Mouse (Mus musculus): ENCODE data around the gene Dgkb. TPM values are rescaled to one million over a fixed set of nuclear protein-coding genes. Genes with fewer than 3 reads are reported as not detected.

Dgkb gene
- polyA plus RNA-seq, 1 experiment, result 0.23 TPM

- no peaks in the 10 kb centered on the region for H3K27me3 ChIP-seq (ENCODE audit: control insufficient read depth, insufficient read depth, low read length)
- H3K4me1 ChIP-seq (ENCODE audit: control insufficient read depth, insufficient read depth, insufficient read length), result no peaks in the 10 kb centered on the region
- H3K4me3 ChIP-seq (ENCODE audit: extremely low read depth, insufficient read depth, insufficient read length), result no peak overlapping the region
- H3K36me3 ChIP-seq (ENCODE audit: control insufficient read depth, insufficient read depth, low read length), result no peaks in the 10 kb centered on the region
- H3K27ac ChIP-seq (ENCODE audit: insufficient read depth, low read length), result no peak overlapping the region
- 78% methylated on average over 1 of the region's 1 CpGs for WGBS
- DNase-seq (ENCODE audit: low read depth in 1 of 2, low spot score in 2 of 2), result no peak
- no peak for TF ChIP-seq POLR2A (IDR thresholded peaks at IDR 0.05; ENCODE audit: low read depth, low read length)
- no peak for TF ChIP-seq CTCF (IDR thresholded peaks at IDR 0.05; ENCODE audit: extremely low read depth, insufficient read depth, insufficient read length, insufficient replicate concordance)
These were observed 297.6 kb downstream of the Dgkb start for GRCm38 (mm10) chr12:38114990-38115615.

GRCm38 (mm10) chr12:38123524-38123923, 306.0 kb downstream of the Dgkb start:
- DNase-seq (ENCODE audit: low read depth in 1 of 2, low spot score in 2 of 2), result no peak
- Histone ChIP-seq H3K4me3 (ENCODE audit: extremely low read depth, insufficient read depth, insufficient read length) (no peak overlapping the region), H3K36me3 (ENCODE audit: control insufficient read depth, insufficient read depth, low read length) (no peaks in the 10 kb centered on the region), H3K27ac (ENCODE audit: insufficient read depth, low read length) (no peak overlapping the region), H3K27me3 (ENCODE audit: control insufficient read depth, insufficient read depth, low read length) (no peaks in the 10 kb centered on the region), H3K4me1 (ENCODE audit: control insufficient read depth, insufficient read depth, insufficient read length) (no peaks in the 10 kb centered on the region)
- TF ChIP-seq CTCF (IDR thresholded peaks at IDR 0.05; ENCODE audit: extremely low read depth, insufficient read depth, insufficient read length, insufficient replicate concordance), result no peak
- TF ChIP-seq POLR2A (IDR thresholded peaks at IDR 0.05; ENCODE audit: low read depth, low read length), result no peak

DNA sequence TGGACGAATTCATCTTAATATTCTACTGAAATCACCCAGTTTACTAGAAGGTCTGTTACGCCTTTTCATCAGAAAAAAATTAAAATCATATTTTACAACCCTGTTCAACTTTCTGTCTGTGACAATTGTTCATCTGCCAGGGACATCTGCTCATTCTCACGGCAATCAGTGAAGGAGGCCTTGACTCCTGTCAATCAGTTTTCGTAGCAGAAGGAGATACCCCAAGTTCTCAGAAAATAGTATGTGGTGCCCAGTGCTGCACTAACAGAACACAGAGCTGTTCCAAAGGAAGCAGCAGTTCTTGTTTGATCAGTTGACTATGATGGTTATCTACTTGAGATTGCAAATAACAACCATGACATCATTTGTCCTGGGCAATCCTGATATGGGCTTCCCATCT, 307.8 kb downstream of the Dgkb start:
- no peaks in the 10 kb centered on the region for H3K36me3 ChIP-seq (ENCODE audit: control insufficient read depth, insufficient read depth, low read length)
- H3K4me3 ChIP-seq (ENCODE audit: extremely low read depth, insufficient read depth, insufficient read length), result no peak overlapping the region
- 84% methylated on average over 4 of the region's 4 CpGs for WGBS
- DNase-seq (ENCODE audit: low read depth in 1 of 2, low spot score in 2 of 2), result no peak
- no peaks in the 10 kb centered on the region for H3K27me3 ChIP-seq (ENCODE audit: control insufficient read depth, insufficient read depth, low read length)
- TF ChIP-seq POLR2A (IDR thresholded peaks at IDR 0.05; ENCODE audit: low read depth, low read length) (no peak), CTCF (IDR thresholded peaks at IDR 0.05; ENCODE audit: extremely low read depth, insufficient read depth, insufficient read length, insufficient replicate concordance) (no peak)
- H3K27ac ChIP-seq (ENCODE audit: insufficient read depth, low read length), result no peak overlapping the region
- no peaks in the 10 kb centered on the region for H3K4me1 ChIP-seq (ENCODE audit: control insufficient read depth, insufficient read depth, insufficient read length)

DNA sequence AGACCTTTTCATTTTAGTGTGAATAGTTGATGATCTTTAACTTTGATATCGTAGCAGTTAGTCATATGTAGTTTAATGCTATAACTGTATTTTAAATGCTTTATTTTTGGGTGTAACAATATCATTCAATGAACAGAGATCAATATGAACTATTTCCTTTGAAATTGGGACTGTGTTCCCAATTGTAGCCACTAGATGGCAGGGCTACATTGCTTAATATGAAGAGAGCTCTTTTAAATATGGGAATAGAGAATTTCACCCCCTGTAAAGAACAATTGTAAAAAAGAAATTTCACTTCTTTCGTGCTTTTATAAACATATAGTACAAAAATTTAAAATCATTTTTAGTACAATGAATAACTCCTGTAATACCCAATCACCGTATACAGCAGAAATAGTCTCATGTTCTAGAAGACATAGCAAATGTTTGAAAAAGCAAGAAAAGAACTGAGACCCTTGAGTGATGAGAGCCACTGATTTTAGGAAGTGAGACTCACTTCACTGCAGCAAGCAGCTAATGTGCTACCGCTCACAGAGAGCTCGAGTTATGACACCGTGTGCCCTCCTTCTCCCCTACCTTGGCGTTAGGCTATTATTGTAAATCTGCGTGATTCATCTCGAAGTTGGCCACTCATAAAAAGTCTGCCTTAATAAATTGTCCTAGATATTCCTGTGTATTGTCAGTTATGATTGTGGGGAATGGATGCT, 312.8 kb downstream of the Dgkb start:
- DNase-seq (ENCODE audit: low read depth in 1 of 2, low spot score in 2 of 2), result no peak

DNA sequence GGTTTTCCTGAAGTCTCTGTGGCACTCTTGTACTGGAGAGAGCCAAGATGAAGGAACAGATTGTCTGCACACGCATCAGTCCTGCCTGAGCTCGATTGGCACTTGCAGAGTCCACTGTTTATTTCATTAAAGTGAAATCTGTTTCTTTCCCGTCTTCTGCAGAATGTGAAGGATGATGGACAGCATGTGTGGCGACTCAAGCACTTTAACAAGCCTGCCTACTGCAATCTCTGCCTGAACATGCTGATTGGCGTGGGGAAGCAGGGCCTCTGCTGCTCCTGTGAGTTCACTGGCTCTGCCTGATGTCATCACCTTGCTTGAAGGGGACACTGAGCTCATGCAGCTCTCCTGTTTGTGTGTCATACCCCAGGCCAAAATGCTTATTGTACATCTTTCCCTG, 318.9 kb downstream of the Dgkb start:
- Histone ChIP-seq H3K4me3 (ENCODE audit: extremely low read depth, insufficient read depth, insufficient read length) (no peak overlapping the region), H3K27me3 (ENCODE audit: control insufficient read depth, insufficient read depth, low read length) (no peaks in the 10 kb centered on the region), H3K27ac (ENCODE audit: insufficient read depth, low read length) (no peak overlapping the region), H3K36me3 (ENCODE audit: control insufficient read depth, insufficient read depth, low read length) (no peaks in the 10 kb centered on the region), H3K4me1 (ENCODE audit: control insufficient read depth, insufficient read depth, insufficient read length) (no peaks in the 10 kb centered on the region)
- WGBS, result 81% methylated on average over 5 of the region's 5 CpGs
- TF ChIP-seq POLR2A (IDR thresholded peaks at IDR 0.05; ENCODE audit: low read depth, low read length) (no peak), CTCF (IDR thresholded peaks at IDR 0.05; ENCODE audit: extremely low read depth, insufficient read depth, insufficient read length, insufficient replicate concordance) (no peak)
- no peak for DNase-seq (ENCODE audit: low read depth in 1 of 2, low spot score in 2 of 2)

More for the DNA sequence above, 312.8 kb downstream of the Dgkb start:
- H3K36me3 ChIP-seq (ENCODE audit: control insufficient read depth, insufficient read depth, low read length), result no peaks in the 10 kb centered on the region
- TF ChIP-seq POLR2A (IDR thresholded peaks at IDR 0.05; ENCODE audit: low read depth, low read length), result no peak
- TF ChIP-seq CTCF (IDR thresholded peaks at IDR 0.05; ENCODE audit: extremely low read depth, insufficient read depth, insufficient read length, insufficient replicate concordance), result no peak
- 63% methylated on average over 9 of the region's 9 CpGs for WGBS
- H3K27me3 ChIP-seq (ENCODE audit: control insufficient read depth, insufficient read depth, low read length), result no peaks in the 10 kb centered on the region
- no peak overlapping the region for H3K4me3 ChIP-seq (ENCODE audit: extremely low read depth, insufficient read depth, insufficient read length)
- H3K4me1 ChIP-seq (ENCODE audit: control insufficient read depth, insufficient read depth, insufficient read length), result no peaks in the 10 kb centered on the region
- H3K27ac ChIP-seq (ENCODE audit: insufficient read depth, low read length), result no peak overlapping the region

DNA sequence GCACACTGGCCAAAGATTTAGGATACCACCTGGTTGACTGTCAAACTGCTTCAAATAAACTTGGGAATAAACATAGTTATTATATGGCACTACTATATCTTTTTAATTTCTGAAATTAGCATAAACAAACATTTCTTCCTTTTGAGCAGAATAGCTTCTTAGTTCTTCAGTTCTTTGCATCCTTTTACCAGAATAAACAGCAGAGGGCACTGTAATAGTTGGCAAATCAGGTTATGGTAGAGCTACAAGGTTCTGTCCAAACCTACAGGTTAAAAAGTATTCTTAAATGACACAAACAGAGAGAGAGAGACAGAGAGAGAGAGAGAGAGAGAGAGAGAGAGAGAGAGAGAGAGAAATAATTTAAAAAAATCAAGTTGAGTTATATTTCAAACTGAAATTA, 322.5 kb downstream of the Dgkb start:
- no peaks in the 10 kb centered on the region for H3K27me3 ChIP-seq (ENCODE audit: control insufficient read depth, insufficient read depth, low read length)
- H3K4me3 ChIP-seq (ENCODE audit: extremely low read depth, insufficient read depth, insufficient read length), result no peak overlapping the region
- no peak for DNase-seq (ENCODE audit: low read depth in 1 of 2, low spot score in 2 of 2)
- no peaks in the 10 kb centered on the region for H3K36me3 ChIP-seq (ENCODE audit: control insufficient read depth, insufficient read depth, low read length)
- TF ChIP-seq CTCF (IDR thresholded peaks at IDR 0.05; ENCODE audit: extremely low read depth, insufficient read depth, insufficient read length, insufficient replicate concordance), result no peak
- no peak for TF ChIP-seq POLR2A (IDR thresholded peaks at IDR 0.05; ENCODE audit: low read depth, low read length)
- H3K4me1 ChIP-seq (ENCODE audit: control insufficient read depth, insufficient read depth, insufficient read length), result no peaks in the 10 kb centered on the region
- H3K27ac ChIP-seq (ENCODE audit: insufficient read depth, low read length), result no peak overlapping the region

DNA sequence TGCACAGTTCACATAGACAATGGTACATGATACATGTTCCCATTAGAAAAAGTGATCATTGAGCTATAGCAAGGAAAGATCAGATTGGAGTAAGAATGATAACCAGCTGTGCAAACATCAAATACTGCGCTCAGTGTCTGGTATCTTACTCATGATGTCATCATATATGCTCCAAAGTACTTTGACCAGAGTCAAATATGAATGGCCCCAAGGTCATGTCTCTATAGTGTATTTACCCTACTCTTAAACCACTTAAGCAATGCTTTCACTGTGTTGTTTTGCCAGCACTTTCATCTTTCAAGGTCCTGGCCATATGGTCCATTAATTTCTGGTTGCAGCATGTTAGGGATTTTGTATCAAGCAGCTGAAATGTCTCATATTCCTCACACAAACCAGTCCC, 415.1 kb downstream of the Dgkb start:
- WGBS, result 57% methylated on average over 1 of the region's 1 CpGs
- Histone ChIP-seq H3K27ac (ENCODE audit: insufficient read depth, low read length) (no peak overlapping the region), H3K36me3 (ENCODE audit: control insufficient read depth, insufficient read depth, low read length) (no peaks in the 10 kb centered on the region), H3K27me3 (ENCODE audit: control insufficient read depth, insufficient read depth, low read length) (no peaks in the 10 kb centered on the region), H3K4me3 (ENCODE audit: extremely low read depth, insufficient read depth, insufficient read length) (no peak overlapping the region), H3K4me1 (ENCODE audit: control insufficient read depth, insufficient read depth, insufficient read length) (no peaks in the 10 kb centered on the region)
- DNase-seq (ENCODE audit: low read depth in 1 of 2, low spot score in 2 of 2), result no peak
- TF ChIP-seq CTCF (IDR thresholded peaks at IDR 0.05; ENCODE audit: extremely low read depth, insufficient read depth, insufficient read length, insufficient replicate concordance), result no peak
- no peak for TF ChIP-seq POLR2A (IDR thresholded peaks at IDR 0.05; ENCODE audit: low read depth, low read length)

All from spleen, adult 2 months (tissue).